Mouse (Mus musculus) bone marrow macrophage, adult 2 months (primary cell): ENCODE results near the gene Myg1.

Source experiments
- CTCF ChIP-seq: IDR thresholded peaks from 2 replicates; pipeline ENCODE4 v1.5.1; 2012; ENCODE audit warnings: low read depth, mild to moderate bottlenecking, low read length, moderate library complexity
- POLR2A ChIP-seq: IDR thresholded peaks from 2 replicates; pipeline ENCODE4 v1.6.1; 2012; ENCODE audit warnings: mild to moderate bottlenecking, low read depth, low read length, borderline replicate concordance

DNA sequence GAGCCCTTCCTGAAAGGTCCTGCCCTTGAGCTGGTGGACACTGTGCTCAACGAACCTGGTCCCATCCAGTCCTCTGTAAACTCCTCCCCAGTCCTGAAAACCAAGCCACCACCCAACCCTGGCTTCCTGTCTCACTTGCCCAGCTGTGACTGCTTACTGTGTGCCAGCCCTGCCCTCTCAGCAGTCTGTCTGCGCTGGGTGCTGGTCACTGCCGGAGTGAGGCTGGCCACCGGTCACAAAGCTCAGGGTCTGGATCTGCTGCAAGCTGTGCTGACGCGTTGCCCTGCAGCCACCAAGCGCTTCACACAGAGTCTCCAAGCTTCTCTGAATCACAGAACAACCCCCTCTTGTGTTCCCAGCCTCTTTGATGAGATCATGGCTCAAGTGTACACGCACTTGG is 16.2 kb upstream of the Myg1 start:
- TF ChIP-seq CTCF (no peak), POLR2A (no peak)
